Mouse (Mus musculus) intestine, embryonic 15.5 days (tissue): ENCODE measurements at regions not wholly inside any gene's neighbourhood (a gene's known extent, or its start where the extent isn't known, plus 50 kb on each side); places are given as distances from the start of the nearest gene placed in this dataset.

ENCODE experiments used
- ATAC-seq: fragments of 200-750 bp; cut with Nextera tagmentation; 2 replicates; pipeline ENCODE4 v1.8.0; 2017; ENCODE audit warnings: moderate TSS enrichment, moderate library complexity
- H3K27ac ChIP-seq: fragments of 300-500 bp; sonication (generic); 2 replicates; pipeline ENCODE4 v1.5.1; 2015; ENCODE audit warnings: mild to moderate bottlenecking, inconsistent platforms
- H3K27me3 ChIP-seq: fragments of 300-500 bp; sonication (generic); replicated peaks from 2 replicates; pipeline ENCODE4 v1.6.1; 2015; ENCODE audit warnings: inconsistent platforms
- H3K36me3 ChIP-seq: fragments of 300-500 bp; sonication (generic); 2 replicates; pipeline ENCODE4 v1.6.1; 2015; ENCODE audit warnings: inconsistent platforms
- H3K4me1 ChIP-seq: fragments of 300-500 bp; sonication (generic); replicated peaks from 2 replicates; pipeline ENCODE4 v1.6.1; 2015; ENCODE audit warnings: inconsistent platforms
- H3K4me2 ChIP-seq: fragments of 300-500 bp; sonication (generic); replicated peaks from 2 replicates; pipeline ENCODE4 v1.6.1; 2015; ENCODE audit warnings: mild to moderate bottlenecking, inconsistent platforms
- H3K4me3 ChIP-seq: fragments of 300-500 bp; sonication (generic); replicated peaks from 2 replicates; pipeline ENCODE4 v1.5.1; 2015; ENCODE audit warnings: inconsistent platforms
- H3K9ac ChIP-seq: fragments of 300-500 bp; sonication (generic); 2 replicates; pipeline ENCODE4 v1.6.1; 2015; ENCODE audit warnings: inconsistent platforms
- H3K9me3 ChIP-seq: fragments of 300-500 bp; sonication (generic); 2 replicates; pipeline ENCODE4 v1.6.1; 2016; ENCODE audit warnings: inconsistent platforms
- WGBS: fragments of 180-500 bp; shearing (Covaris S2); methylation state at CpG from one replicate; pipeline ENCODE4 v1.1.7; 2015; 5-methylcytosine and 5-hydroxymethylcytosine counted together

DNA sequence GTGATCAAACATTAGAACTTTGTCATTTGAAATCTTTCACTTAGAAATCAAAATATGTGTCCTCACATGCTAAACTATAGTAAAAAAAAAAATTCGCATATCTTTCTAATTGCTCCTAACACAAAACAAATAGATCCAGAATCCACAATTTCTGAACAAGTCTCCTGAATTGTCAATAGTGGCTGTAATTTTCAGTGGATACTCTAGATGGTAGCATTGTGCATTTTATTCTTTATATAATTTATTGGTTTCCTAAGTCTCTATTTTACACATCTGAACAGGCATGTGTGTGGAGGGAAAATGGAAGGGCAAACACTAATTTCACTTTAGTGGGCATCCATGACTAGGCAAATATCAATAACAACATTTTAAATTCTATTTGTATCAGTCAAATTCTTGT is 63.7 kb upstream of the Tnmd start:
- no peaks in the 10 kb centered on the region for H3K27me3 ChIP-seq
- no peak for ATAC-seq
- WGBS, result 20% methylated on average over 1 of the region's 1 CpGs
- no peak overlapping the region for H3K4me2 ChIP-seq
- no peak overlapping the region for H3K27ac ChIP-seq
- H3K4me1 ChIP-seq, result no peaks in the 10 kb centered on the region
- H3K36me3 ChIP-seq, result no peaks in the 10 kb centered on the region
- H3K9ac ChIP-seq, result no peak overlapping the region
- H3K9me3 ChIP-seq, result no peaks in the 10 kb centered on the region
- H3K4me3 ChIP-seq, result no peak overlapping the region

DNA sequence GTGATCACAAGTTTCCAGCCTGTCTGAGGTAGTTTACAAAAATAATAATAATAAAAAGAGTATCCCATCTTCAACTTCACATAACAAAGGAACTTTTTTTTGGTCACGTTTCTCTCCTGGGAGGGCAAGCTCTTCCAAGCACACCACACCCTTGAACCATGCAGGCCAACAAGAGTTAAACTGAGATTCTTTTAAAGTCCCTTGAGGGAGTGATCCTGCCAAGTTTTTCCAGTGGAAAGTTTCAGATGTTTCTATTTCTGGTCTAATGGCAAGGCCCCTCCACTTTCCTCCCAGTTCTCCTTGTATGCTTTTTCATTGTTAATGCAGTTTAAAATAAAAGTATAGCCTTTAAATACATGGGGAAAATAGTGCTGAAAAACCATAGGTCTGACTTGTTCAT is 65.2 kb upstream of the Pcdh19 start:
- WGBS, result 65% methylated on average over 1 of the region's 1 CpGs
- H3K4me1 ChIP-seq, result no peaks in the 10 kb centered on the region
- H3K9me3 ChIP-seq, result no peaks in the 10 kb centered on the region
- no peak overlapping the region for H3K4me2 ChIP-seq
- H3K9ac ChIP-seq, result no peak overlapping the region
- ATAC-seq, result no peak
- H3K36me3 ChIP-seq, result no peaks in the 10 kb centered on the region
- H3K4me3 ChIP-seq, result no peak overlapping the region
- no peaks in the 10 kb centered on the region for H3K27me3 ChIP-seq
- H3K27ac ChIP-seq, result no peak overlapping the region

DNA sequence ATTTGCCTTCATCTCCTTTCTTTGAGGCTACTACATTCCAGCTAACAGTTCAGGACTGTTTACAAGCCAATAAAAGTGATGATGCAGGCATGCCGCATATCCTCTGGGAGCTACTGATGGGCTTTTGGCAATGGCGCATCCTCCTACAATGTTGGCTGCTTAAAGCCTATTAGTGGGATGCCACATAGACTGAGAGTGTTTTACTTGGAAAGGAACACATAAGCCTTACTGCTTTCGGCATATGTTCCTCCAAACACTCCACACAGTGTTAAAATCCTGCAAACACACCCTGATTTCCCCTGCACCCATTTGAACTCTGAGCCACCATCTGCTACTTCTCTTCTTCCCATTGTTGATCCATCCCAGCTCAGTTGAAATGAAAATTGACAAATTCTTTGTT is 63.4 kb upstream of the Pcdh19 start:
- no peaks in the 10 kb centered on the region for H3K4me1 ChIP-seq
- H3K9ac ChIP-seq, result no peak overlapping the region
- no peak for ATAC-seq
- no peaks in the 10 kb centered on the region for H3K36me3 ChIP-seq
- H3K27ac ChIP-seq, result no peak overlapping the region
- no peak overlapping the region for H3K4me2 ChIP-seq
- 74% methylated on average over 3 of the region's 3 CpGs for WGBS
- no peak overlapping the region for H3K4me3 ChIP-seq
- no peaks in the 10 kb centered on the region for H3K27me3 ChIP-seq
- H3K9me3 ChIP-seq, result no peaks in the 10 kb centered on the region

DNA sequence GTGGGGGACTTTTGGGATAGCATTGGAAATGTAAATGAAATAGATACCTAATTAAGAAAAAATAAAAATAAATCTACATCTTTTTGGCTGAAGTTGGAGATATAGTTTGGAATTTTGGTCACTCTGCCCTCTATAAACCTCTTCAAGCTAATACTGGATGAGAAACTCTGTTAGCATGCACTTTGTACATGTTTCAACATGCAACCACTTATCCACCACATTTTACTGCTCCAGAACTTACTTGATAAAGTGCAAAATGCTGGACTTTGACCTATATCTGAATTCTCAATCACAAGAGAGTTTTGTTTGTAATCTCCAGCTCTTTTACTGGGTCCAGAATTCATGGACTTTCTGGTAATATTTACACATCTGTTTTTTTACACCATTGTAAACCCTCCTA is 54.7 kb upstream of the Pcdh19 start:
- no peak overlapping the region for H3K4me2 ChIP-seq
- no peak overlapping the region for H3K27ac ChIP-seq
- no peaks in the 10 kb centered on the region for H3K9me3 ChIP-seq
- H3K9ac ChIP-seq, result no peak overlapping the region
- H3K4me1 ChIP-seq, result no peaks in the 10 kb centered on the region
- no peaks in the 10 kb centered on the region for H3K27me3 ChIP-seq
- peak; percentile 80 for ATAC-seq
- no peak overlapping the region for H3K4me3 ChIP-seq
- H3K36me3 ChIP-seq, result no peaks in the 10 kb centered on the region

DNA sequence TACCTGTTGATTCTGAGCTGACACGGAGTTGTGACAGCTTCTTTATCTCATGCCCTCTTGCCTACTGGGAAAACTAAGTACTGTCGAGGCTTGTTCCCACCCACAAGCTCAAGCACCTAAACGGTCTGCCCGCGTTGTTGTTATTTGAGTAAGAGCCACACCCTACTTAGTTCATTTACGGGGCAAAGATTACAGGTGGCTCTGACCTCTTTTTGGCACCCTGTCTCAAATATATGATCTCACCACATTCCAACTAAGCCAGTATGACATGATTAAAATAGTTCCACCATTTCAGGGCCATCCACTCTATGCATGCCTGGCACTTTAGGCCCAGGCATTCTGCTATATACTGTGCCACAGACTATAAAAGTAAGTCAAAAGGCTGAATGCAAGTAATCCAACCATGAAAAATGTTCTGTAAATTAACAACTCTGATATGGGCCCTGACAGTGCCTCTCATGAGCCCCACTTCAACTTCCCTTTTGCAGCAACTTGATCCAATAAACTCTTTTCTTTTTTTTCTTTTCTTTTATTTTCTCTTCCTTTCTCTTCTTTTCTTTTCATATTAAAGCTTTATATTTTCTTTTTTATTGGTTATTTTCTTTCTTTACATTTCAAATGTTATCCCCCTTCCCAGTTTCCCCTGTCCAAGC is 50.3 kb upstream of the Pcdh19 start:
- no peaks in the 10 kb centered on the region for H3K9me3 ChIP-seq
- no peak overlapping the region for H3K4me2 ChIP-seq
- H3K9ac ChIP-seq, result no peak overlapping the region
- no peaks in the 10 kb centered on the region for H3K36me3 ChIP-seq
- H3K4me1 ChIP-seq, result no peaks in the 10 kb centered on the region
- no peak overlapping the region for H3K4me3 ChIP-seq
- H3K27ac ChIP-seq, result no peak overlapping the region
- ATAC-seq, result peak; percentile 69
- H3K27me3 ChIP-seq, result no peaks in the 10 kb centered on the region
- WGBS, result 65% methylated on average over 6 of the region's 6 CpGs
